ENCODE assay signal across 14 mouse cellular contexts in genomic region chr11:7197491-7197941, GRCm38 (mm10). TPM values are rescaled to one million over a fixed set of nuclear protein-coding genes. Genes with fewer than 3 reads are reported as not detected.
A peak's percentile ranks its signal among the peaks of the same experiment; 100 is the strongest.
DNase-seq lines count a peak whose midpoint lies in the region; ATAC-seq and TF ChIP-seq lines count a peak whose summit lies in the region.
"Had no signal": no experiment of that assay in that cellular context is flagged by ENCODE, and none has a peak within 500 bp of the region (broad histone marks: within the 10 kb centered on the region; RNA-seq: fewer than 3 reads in every experiment).

Gene Igfbp1 (plus strand): TSS chr11:7197782.

- no peak within 1 kb of the TSS for H3K4me2 ChIP-seq in intestine, embryonic 14.5 days (ENCODE audit: low read length)
- no peak within 1 kb of the TSS; the same call in 1 of the 2 replicates for H3K4me2 ChIP-seq in intestine, postnatal 0 days (replicated peaks; ENCODE audit: low read depth)
- H3K4me2 ChIP-seq in midbrain, embryonic 13.5 days (replicated peaks): no peak within 1 kb of the TSS
- H3K4me2 ChIP-seq in hindbrain, embryonic 13.5 days: no peak within 1 kb of the TSS

- H3K4me1 ChIP-seq in intestine, embryonic 14.5 days (replicated peaks; ENCODE audit: control insufficient read depth, insufficient read depth, low read length): no peaks in the 10 kb centered on the region
- H3K4me1 ChIP-seq in intestine, postnatal 0 days (replicated peaks; ENCODE audit: control insufficient read depth, insufficient read depth, low read length): no peaks in the 10 kb centered on the region
- H3K4me1 ChIP-seq in midbrain, embryonic 13.5 days (replicated peaks): peaks cover 11% of the 10 kb centered on the region
- no peaks in the 10 kb centered on the region for H3K4me1 ChIP-seq in hindbrain, embryonic 13.5 days (replicated peaks)

- H3K27me3 ChIP-seq in intestine, embryonic 14.5 days (replicated peaks; ENCODE audit: control insufficient read depth, insufficient read depth, low read length): no peaks in the 10 kb centered on the region
- no peaks in the 10 kb centered on the region for H3K27me3 ChIP-seq in intestine, postnatal 0 days (replicated peaks; ENCODE audit: control insufficient read depth, insufficient read depth, low read length)
- peaks cover 5% of the 10 kb centered on the region; the same call in 1 of the 2 replicates for H3K27me3 ChIP-seq in midbrain, embryonic 13.5 days
- H3K27me3 ChIP-seq in hindbrain, embryonic 13.5 days: no peaks in the 10 kb centered on the region

- H3K27ac ChIP-seq in intestine, embryonic 14.5 days (ENCODE audit: low read depth): no peak within 1 kb of the TSS
- H3K27ac ChIP-seq in intestine, postnatal 0 days (ENCODE audit: low read depth, low read length): no peak within 1 kb of the TSS
- H3K27ac ChIP-seq in midbrain, embryonic 13.5 days: no peak within 1 kb of the TSS
- no peak within 1 kb of the TSS for H3K27ac ChIP-seq in hindbrain, embryonic 13.5 days

- TF ChIP-seq CTCF in intestine, postnatal 0 days (IDR thresholded peaks at IDR 0.05; ENCODE audit: low read depth): no peak

- peak; percentile 20; the same call in 1 of the 2 replicates for ATAC-seq in intestine, embryonic 14.5 days (replicated peaks; ENCODE audit: low FRiP score, low TSS enrichment, low read depth)
- no peak for ATAC-seq in intestine, postnatal 0 days
- peak; percentile 28; the same call in 1 of the 2 replicates for ATAC-seq in midbrain, embryonic 13.5 days
- ATAC-seq in hindbrain, embryonic 13.5 days (ENCODE audit: low FRiP score): no peak; the same call in 1 of the 2 replicates
- ATAC-seq: hindbrain, embryonic 16.5 days had no signal

- no peak within 1 kb of the TSS for H3K4me3 ChIP-seq in intestine, embryonic 14.5 days (ENCODE audit: low read depth, low read length)
- H3K4me3 ChIP-seq in intestine, postnatal 0 days (ENCODE audit: low read depth, low read length): no peak within 1 kb of the TSS
- H3K4me3 ChIP-seq in midbrain, embryonic 13.5 days (replicated peaks): no peak within 1 kb of the TSS
- H3K4me3 ChIP-seq in hindbrain, embryonic 13.5 days: no peak within 1 kb of the TSS

- DNase-seq in intestine, embryonic 14.5 days (ENCODE audit: low spot score): no peak
- peak; percentile 88 for DNase-seq in kidney, adult 11 months
- DNase-seq in kidney, postnatal 14 days: peak; percentile 86
- DNase-seq in gastrocnemius, postnatal 4 days (ENCODE audit: low spot score in 2 of 2): no peak
- DNase-seq in right cerebral cortex, postnatal 14 days: no peak
- DNase-seq: cerebellum, adult 11-12 months; spleen, adult 18-20 months; thymus, postnatal 4 days had no signal

- WGBS in intestine, embryonic 14.5 days: 54% methylated on average over 12 of the region's 12 CpGs
- WGBS in intestine, postnatal 0 days: 39% methylated on average over 12 of the region's 12 CpGs
- WGBS in midbrain, embryonic 13.5 days: 14% methylated on average over 12 of the region's 12 CpGs
- 32% methylated on average over 12 of the region's 12 CpGs for WGBS in hindbrain, embryonic 13.5 days

- H3K9me3 ChIP-seq in intestine, embryonic 14.5 days (ENCODE audit: control insufficient read depth, low read length): 0 out of 2 replicates have a peak, but pooled peaks cover 4% of the 10 kb centered on the region
- H3K9me3 ChIP-seq in intestine, postnatal 0 days (ENCODE audit: control insufficient read depth): no peaks in the 10 kb centered on the region
- H3K9me3 ChIP-seq in midbrain, embryonic 13.5 days: no peaks in the 10 kb centered on the region
- H3K9me3 ChIP-seq in hindbrain, embryonic 13.5 days: no peaks in the 10 kb centered on the region

- H3K36me3 ChIP-seq in intestine, embryonic 14.5 days (ENCODE audit: control insufficient read depth, insufficient read depth, low read length): no peaks in the 10 kb centered on the region
- no peaks in the 10 kb centered on the region for H3K36me3 ChIP-seq in intestine, postnatal 0 days (ENCODE audit: control insufficient read depth, insufficient read depth)
- H3K36me3 ChIP-seq in midbrain, embryonic 13.5 days: no peaks in the 10 kb centered on the region
- no peaks in the 10 kb centered on the region for H3K36me3 ChIP-seq in hindbrain, embryonic 13.5 days

- no peak within 1 kb of the TSS for H3K9ac ChIP-seq in intestine, embryonic 14.5 days (ENCODE audit: low read length)
- no peak within 1 kb of the TSS for H3K9ac ChIP-seq in intestine, postnatal 0 days (ENCODE audit: low read depth, low read length)
- no peak within 1 kb of the TSS for H3K9ac ChIP-seq in midbrain, embryonic 13.5 days (replicated peaks)
- no peak within 1 kb of the TSS for H3K9ac ChIP-seq in hindbrain, embryonic 13.5 days

RNA-seq across cellular contexts. Expression of gene Igfbp1, which starts in this region (rescaled TPM):
- polyA plus RNA-seq in intestine, embryonic 14.5 days (2014; fragmentation: Nextera tagmentation; extraction: Ambion mirVana): 0.15 and 0.57 TPM in 2 replicates
- 0.12 TPM in 1 of 2 replicates, not detected in the other for polyA plus RNA-seq in intestine, postnatal 0 days (2015; fragmentation: Nextera tagmentation; extraction: Ambion mirVana)
- polyA plus RNA-seq in midbrain, embryonic 13.5 days (2015; fragmentation: Nextera tagmentation; extraction: Ambion mirVana): 0.09 and 0.17 TPM in 2 replicates
- 1 to 10 TPM in 1 of 2 experiments, under 1 TPM in 1; 0.29 to 2.8 TPM for total RNA-seq in gastrocnemius, postnatal 4 days (2021)
- 0.10 TPM in 1 of 2 replicates, not detected in the other for polyA plus RNA-seq in hindbrain, embryonic 13.5 days (2015; fragmentation: Nextera tagmentation; extraction: Ambion mirVana)
- total RNA-seq: gastrocnemius, postnatal 36 days; megakaryocyte progenitor cell, adult 5-6 weeks had no signal

Comparison
In these comparisons a context has a peak if more than half of its experiments do, and no peak if none do; other contexts are left out.
1. Peak in ATAC-seq in intestine, embryonic 14.5 days; RNA of the gene not detected or under 1 TPM.
2. Peak in ATAC-seq in midbrain, embryonic 13.5 days; RNA of the gene not detected or under 1 TPM.
3. DNase-seq: peak in kidney, adult 11 months (single experiment) and kidney, postnatal 14 days (single experiment); none in intestine, embryonic 14.5 days (single experiment), gastrocnemius, postnatal 4 days (0 of 2) and right cerebral cortex, postnatal 14 days (single experiment).